Mouse (Mus musculus): Measurements from ENCODE around the gene 4930404H24Rik. TPM values are rescaled to one million over a fixed set of nuclear protein-coding genes. Genes with fewer than 3 reads are reported as not detected.
A peak's percentile ranks its signal among the peaks of the same experiment; 100 is the strongest.

The 4930404H24Rik gene
- polyA plus RNA-seq, 1 experiment from 2014 or later: not detected

GRCm38 (mm10) chr2:153530948-153531347, 38.4 kb downstream of the 4930404H24Rik start:
- Histone ChIP-seq H3K36me3 (ENCODE audit: insufficient read depth, low read length) (no peaks in the 10 kb centered on the region), H3K4me1 (replicated peaks; ENCODE audit: insufficient read depth, low read length) (peaks cover 20% of the 10 kb centered on the region; the same call in 1 of the 2 replicates), H3K27ac (no peak overlapping the region), H3K27me3 (ENCODE audit: insufficient read depth, low read length) (no peaks in the 10 kb centered on the region), H3K4me2 (ENCODE audit: low read length) (no peak overlapping the region), H3K9ac (ENCODE audit: low read depth, low read length) (no peak overlapping the region), H3K4me3 (replicated peaks; ENCODE audit: low read depth, low read length) (no peak overlapping the region), H3K9me3 (replicated peaks; ENCODE audit: low read length) (no peaks in the 10 kb centered on the region)
- ATAC-seq (replicated peaks; ENCODE audit: low FRiP score, low read depth) (no peak), DNase-seq (ENCODE audit: low spot score) (no peak)
- 55% methylated on average over 5 of the region's 5 CpGs for WGBS
- TF ChIP-seq CTCF (IDR thresholded peaks at IDR 0.05; ENCODE audit: low read depth): peak; percentile 36; the same call in 1 of the 2 replicates

DNA sequence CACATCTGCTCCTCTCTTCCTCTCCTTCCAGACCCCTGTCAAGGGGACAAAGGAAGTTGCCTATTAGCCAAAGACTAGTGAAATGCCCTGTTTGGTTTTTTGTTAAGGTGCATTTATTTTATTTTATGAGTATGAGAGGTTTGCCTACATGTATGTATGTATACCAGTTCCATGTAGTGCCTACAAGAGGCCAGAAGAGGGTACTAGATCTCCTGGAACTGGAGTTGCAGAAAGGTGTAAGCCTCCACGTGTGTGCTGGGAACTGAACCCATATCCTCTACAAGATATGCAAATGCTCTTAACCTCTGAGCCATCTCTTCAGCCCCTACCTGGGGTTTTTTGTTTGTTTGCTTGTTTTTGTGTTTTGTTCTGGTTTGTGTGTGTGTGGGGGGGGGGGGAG, 41.4 kb downstream of the 4930404H24Rik start:
- WGBS: 64% methylated on average over 1 of the region's 1 CpGs
- H3K4me1 ChIP-seq (replicated peaks; ENCODE audit: insufficient read depth, low read length): peaks cover 4% of the 10 kb centered on the region; the same call in 1 of the 2 replicates
- peak; percentile 16; the same call in 1 of the 2 replicates for TF ChIP-seq CTCF (IDR thresholded peaks at IDR 0.05; ENCODE audit: low read depth)
- ATAC-seq (replicated peaks; ENCODE audit: low FRiP score, low read depth): no peak
- H3K9me3 ChIP-seq (replicated peaks; ENCODE audit: low read length): no peaks in the 10 kb centered on the region
- no peaks in the 10 kb centered on the region for H3K27me3 ChIP-seq (ENCODE audit: insufficient read depth, low read length)
- no peak for DNase-seq (ENCODE audit: low spot score)
- no peak overlapping the region for H3K9ac ChIP-seq (ENCODE audit: low read depth, low read length)
- H3K36me3 ChIP-seq (ENCODE audit: insufficient read depth, low read length): no peaks in the 10 kb centered on the region
- no peak overlapping the region for H3K4me3 ChIP-seq (replicated peaks; ENCODE audit: low read depth, low read length)
- H3K27ac ChIP-seq: no peak overlapping the region
- no peak overlapping the region for H3K4me2 ChIP-seq (ENCODE audit: low read length)

DNA sequence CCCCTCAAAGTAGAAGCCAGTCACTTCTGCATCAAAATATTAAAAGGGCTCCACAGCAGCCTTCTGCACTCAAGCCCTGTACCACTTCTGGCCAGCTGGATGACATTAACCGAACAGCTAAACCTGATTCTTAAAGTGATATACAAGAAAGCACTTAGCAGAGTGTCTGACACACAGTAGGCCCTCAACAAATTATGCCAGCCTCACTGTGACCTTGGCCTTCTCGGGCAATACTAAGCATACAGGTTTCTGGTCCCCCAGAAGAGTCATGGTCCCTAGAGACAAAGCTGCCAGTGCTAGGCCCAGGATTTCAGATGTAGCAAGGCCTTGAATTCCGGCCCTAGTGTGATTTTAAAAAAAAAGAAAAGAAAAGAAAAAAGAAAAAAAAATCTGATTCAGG, 46.3 kb downstream of the 4930404H24Rik start:
- Histone ChIP-seq H3K27me3 (ENCODE audit: insufficient read depth, low read length) (no peaks in the 10 kb centered on the region), H3K9ac (ENCODE audit: low read depth, low read length) (no peak overlapping the region), H3K4me2 (ENCODE audit: low read length) (no peak overlapping the region), H3K9me3 (replicated peaks; ENCODE audit: low read length) (no peaks in the 10 kb centered on the region), H3K36me3 (ENCODE audit: insufficient read depth, low read length) (no peaks in the 10 kb centered on the region), H3K27ac (no peak overlapping the region), H3K4me1 (replicated peaks; ENCODE audit: insufficient read depth, low read length) (no peaks in the 10 kb centered on the region), H3K4me3 (replicated peaks; ENCODE audit: low read depth, low read length) (no peak overlapping the region)
- ATAC-seq (replicated peaks; ENCODE audit: low FRiP score, low read depth): no peak
- no peak for TF ChIP-seq CTCF (IDR thresholded peaks at IDR 0.05; ENCODE audit: low read depth)
- WGBS: 82% methylated on average over 3 of the region's 3 CpGs
- no peak for DNase-seq (ENCODE audit: low spot score)

DNA sequence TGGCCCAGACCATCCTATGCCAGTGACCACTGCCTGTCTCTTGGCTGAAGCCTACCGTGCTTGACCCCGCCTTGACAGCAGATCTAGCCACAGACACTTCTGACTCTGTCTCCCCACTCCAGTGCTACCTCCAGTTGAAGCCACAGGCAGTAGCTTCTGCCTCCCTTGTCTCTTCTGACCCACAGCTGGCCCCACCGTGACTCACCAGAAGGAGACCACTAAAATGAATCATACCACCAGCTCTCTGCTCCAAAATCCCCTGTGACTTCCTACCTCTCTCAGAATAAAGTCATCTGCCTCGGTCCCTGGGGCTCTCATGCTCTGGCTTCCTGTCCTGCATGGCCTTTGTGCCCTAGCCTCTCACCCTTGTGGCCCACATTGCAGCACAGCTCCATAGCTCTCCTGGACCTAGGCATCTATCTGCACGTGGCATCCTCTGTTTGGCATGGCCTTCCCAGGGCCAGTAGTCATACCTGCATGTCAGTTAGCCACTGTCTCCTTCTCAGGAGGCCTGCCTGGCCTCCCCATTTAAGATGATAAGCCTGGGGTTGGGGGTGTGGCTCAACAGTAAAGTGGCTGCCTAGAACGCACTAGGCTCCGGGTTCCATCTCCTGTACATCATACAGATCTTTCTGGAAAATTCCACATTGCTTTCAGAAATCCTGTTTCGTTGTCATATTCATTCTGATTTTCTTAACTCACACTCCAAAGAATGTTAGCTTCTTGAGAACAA, 50.5 kb downstream of the 4930404H24Rik start:
- Histone ChIP-seq H3K9me3 (replicated peaks; ENCODE audit: low read length) (no peaks in the 10 kb centered on the region), H3K9ac (ENCODE audit: low read depth, low read length) (no peak overlapping the region), H3K27me3 (ENCODE audit: insufficient read depth, low read length) (no peaks in the 10 kb centered on the region), H3K4me3 (replicated peaks; ENCODE audit: low read depth, low read length) (no peak overlapping the region), H3K4me1 (replicated peaks; ENCODE audit: insufficient read depth, low read length) (peaks cover 16% of the 10 kb centered on the region; the same call in 1 of the 2 replicates), H3K27ac (no peak overlapping the region), H3K4me2 (ENCODE audit: low read length) (no peak overlapping the region), H3K36me3 (ENCODE audit: insufficient read depth, low read length) (no peaks in the 10 kb centered on the region)
- DNase-seq (ENCODE audit: low spot score) (no peak), ATAC-seq (replicated peaks; ENCODE audit: low FRiP score, low read depth) (no peak)
- no peak for TF ChIP-seq CTCF (IDR thresholded peaks at IDR 0.05; ENCODE audit: low read depth)
- WGBS: 84% methylated on average over 8 of the region's 8 CpGs

Other genes starting within 250 kb of the 4930404H24Rik start
- 6.0 and 6.7 TPM in 2 replicates for gene Kif3b, start 201.4 kb upstream of the 4930404H24Rik start, polyA plus RNA-seq (2015; fragmentation: Nextera tagmentation; extraction: Ambion mirVana)
- 12.3 and 14.1 TPM in 2 replicates for gene Asxl1, start 147.0 kb upstream of the 4930404H24Rik start, polyA plus RNA-seq (2015; fragmentation: Nextera tagmentation; extraction: Ambion mirVana)
- gene Nol4l, start 37.2 kb downstream of the 4930404H24Rik start, polyA plus RNA-seq (2015; fragmentation: Nextera tagmentation; extraction: Ambion mirVana): 9.0 and 9.6 TPM in 2 replicates
- 78.7 and 78.8 TPM in 2 replicates for gene Commd7, start 140.0 kb downstream of the 4930404H24Rik start, polyA plus RNA-seq (2015; fragmentation: Nextera tagmentation; extraction: Ambion mirVana)
- gene Dnmt3b, start 156.7 kb downstream of the 4930404H24Rik start, polyA plus RNA-seq (2015; fragmentation: Nextera tagmentation; extraction: Ambion mirVana): 9.4 and 10.5 TPM in 2 replicates
- gene Dnmt3c, start 203.9 kb downstream of the 4930404H24Rik start, polyA plus RNA-seq (2015; fragmentation: Nextera tagmentation; extraction: Ambion mirVana): 0.06 TPM in 1 of 2 replicates, not detected in the other
- gene Mapre1, start 248.5 kb downstream of the 4930404H24Rik start, polyA plus RNA-seq (2015; fragmentation: Nextera tagmentation; extraction: Ambion mirVana): 192 and 216 TPM in 2 replicates